Mouse (Mus musculus) mesoderm, embryonic 11.5 days (tissue): ENCODE data around the gene Casd1.
"Not testable (repeated sequence)": the region's sequence is repeated elsewhere in the genome, so short reads cannot be mapped to it uniquely, and the experiment has no call there.

Experiments used
- DNase-seq: peaks from one replicate; pipeline ENCODE4 v3.0.0-alpha.2; 2012; ENCODE audit warnings: low read depth, low spot score

The Casd1 gene

GRCm38 (mm10) chr6:4612431-4612830, 11.8 kb downstream of the Casd1 start:
- DNase-seq: no peak

- DNase-seq: no peak
Measured at GRCm38 (mm10) chr6:4617911-4618310, 17.3 kb downstream of the Casd1 start.

- no peak for DNase-seq
Measured at GRCm38 (mm10) chr6:4631464-4631863, 30.8 kb downstream of the Casd1 start.

GRCm38 (mm10) chr6:4633189-4633588, 32.5 kb downstream of the Casd1 start:
- no peak for DNase-seq

GRCm38 (mm10) chr6:4634804-4635203, 34.2 kb downstream of the Casd1 start:
- DNase-seq: peak; percentile 30

GRCm38 (mm10) chr6:4642068-4642467, 41.4 kb downstream of the Casd1 start:
- DNase-seq: no peak

GRCm38 (mm10) chr6:4647351-4647750, 46.7 kb downstream of the Casd1 start:
- DNase-seq: no peak

- DNase-seq: no peak
Measured at GRCm38 (mm10) chr6:4652596-4653134, 52.0 kb downstream of the Casd1 start.

GRCm38 (mm10) chr6:4653741-4654140, 53.1 kb downstream of the Casd1 start:
- DNase-seq: not testable (repeated sequence)

GRCm38 (mm10) chr6:4655466-4655865, 54.8 kb downstream of the Casd1 start:
- no peak for DNase-seq

GRCm38 (mm10) chr6:4655924-4656323, 55.3 kb downstream of the Casd1 start:
- DNase-seq: no peak

GRCm38 (mm10) chr6:4658861-4659260, 58.2 kb downstream of the Casd1 start:
- DNase-seq: no peak

- DNase-seq: no peak
Measured at GRCm38 (mm10) chr6:4663516-4663915, 62.9 kb downstream of the Casd1 start.

GRCm38 (mm10) chr6:4664313-4664712, 63.7 kb downstream of the Casd1 start:
- DNase-seq: no peak

- DNase-seq: no peak
Measured at GRCm38 (mm10) chr6:4665154-4665553, 64.5 kb downstream of the Casd1 start.

GRCm38 (mm10) chr6:4677356-4677761, 76.7 kb downstream of the Casd1 start:
- peak; percentile 15 for DNase-seq

GRCm38 (mm10) chr6:4679981-4680380, 79.3 kb downstream of the Casd1 start:
- DNase-seq: no peak

GRCm38 (mm10) chr6:4680576-4680975, 79.9 kb downstream of the Casd1 start:
- no peak for DNase-seq

GRCm38 (mm10) chr6:4684706-4685340, 84.2 kb downstream of the Casd1 start:
- no peak for DNase-seq

- DNase-seq: no peak
Measured at GRCm38 (mm10) chr6:4690438-4690837, 89.8 kb downstream of the Casd1 start.
